Mouse (Mus musculus) brain, embryonic 14.5 days (tissue): ENCODE measurements around the gene Ank2.

Experiments used
- CTCF ChIP-seq: fragments of 200-500 bp; IDR thresholded peaks from 2 replicates; pipeline ENCODE4 v1.5.1; 2012; ENCODE audit warnings: inconsistent platforms, mild to moderate bottlenecking, moderate library complexity, borderline replicate concordance; ENCODE audit not compliant: insufficient read depth, insufficient read length; ENCODE audit errors: extremely low read depth
- POLR2A ChIP-seq: fragments of 200-500 bp; IDR thresholded peaks from 2 replicates; pipeline ENCODE4 v1.6.1; 2012; ENCODE audit warnings: mild to moderate bottlenecking, inconsistent platforms, borderline replicate concordance; ENCODE audit not compliant: poor library complexity, insufficient read depth, insufficient read length, severe bottlenecking; ENCODE audit errors: extremely low read depth

- TF ChIP-seq CTCF: no peak
- TF ChIP-seq POLR2A: no peak
Measured at GRCm38 (mm10) chr3:127210552-127210951, 288.6 kb downstream of the Ank2 start.
